Mouse (Mus musculus) stomach, postnatal 0 days (tissue): ENCODE measurements around the gene Upk3bl.

Source experiments
- CTCF ChIP-seq: IDR thresholded peaks from 2 replicates; pipeline ENCODE4 v1.5.1; 2016; ENCODE audit warnings: antibody characterized with exemption, low read depth, mild to moderate bottlenecking, moderate library complexity
- EP300 ChIP-seq: optimal IDR thresholded peaks from 2 replicates; pipeline ENCODE3; 2016; ENCODE audit warnings: antibody characterized with exemption

- no peak for TF ChIP-seq EP300
- TF ChIP-seq CTCF = no peak
These were observed 19.2 kb downstream of the Upk3bl start for GRCm38 (mm10) chr5:136073526-136073925.
